Mouse (Mus musculus): Measurements from ENCODE around the gene Cpeb1. TPM values are rescaled to one million over a fixed set of nuclear protein-coding genes. Genes with fewer than 3 reads are reported as not detected.
A peak's percentile ranks its signal among the peaks of the same experiment; 100 is the strongest.

Gene Cpeb1
- polyA plus RNA-seq, 1 experiment from 2014 or later: 2.0 TPM

DNA sequence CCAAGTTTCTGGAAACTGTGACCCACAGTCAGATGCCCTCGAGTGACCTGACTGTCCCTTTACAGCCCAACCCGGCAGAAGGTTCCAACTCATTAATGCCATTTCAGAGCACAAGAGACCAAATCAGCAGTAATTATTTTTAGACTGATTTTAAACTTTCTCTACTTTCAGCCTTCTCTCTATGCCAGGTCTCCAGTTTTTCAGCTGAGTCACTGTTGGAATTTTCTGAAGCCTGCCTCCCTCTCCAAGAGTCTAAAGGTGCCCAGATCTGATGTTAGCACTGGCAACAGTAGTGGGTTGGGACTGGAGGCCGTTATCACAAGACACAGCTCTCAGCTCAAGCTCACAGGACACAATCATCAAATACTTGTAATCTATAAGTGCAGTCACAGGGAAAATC, 87.3 kb downstream of the Cpeb1 start:
- no peaks in the 10 kb centered on the region for H3K9me3 ChIP-seq
- WGBS: 61% methylated on average over 3 of the region's 3 CpGs
- no peak overlapping the region for H3K27ac ChIP-seq (replicated peaks)
- ATAC-seq (replicated peaks): no peak
- peaks cover 12% of the 10 kb centered on the region; the same call in 1 of the 2 replicates for H3K4me1 ChIP-seq
- H3K9ac ChIP-seq (replicated peaks): no peak overlapping the region
- no peaks in the 10 kb centered on the region for H3K27me3 ChIP-seq
- H3K4me3 ChIP-seq: no peak overlapping the region
- no peak overlapping the region for H3K4me2 ChIP-seq (replicated peaks)
- H3K36me3 ChIP-seq: no peaks in the 10 kb centered on the region

DNA sequence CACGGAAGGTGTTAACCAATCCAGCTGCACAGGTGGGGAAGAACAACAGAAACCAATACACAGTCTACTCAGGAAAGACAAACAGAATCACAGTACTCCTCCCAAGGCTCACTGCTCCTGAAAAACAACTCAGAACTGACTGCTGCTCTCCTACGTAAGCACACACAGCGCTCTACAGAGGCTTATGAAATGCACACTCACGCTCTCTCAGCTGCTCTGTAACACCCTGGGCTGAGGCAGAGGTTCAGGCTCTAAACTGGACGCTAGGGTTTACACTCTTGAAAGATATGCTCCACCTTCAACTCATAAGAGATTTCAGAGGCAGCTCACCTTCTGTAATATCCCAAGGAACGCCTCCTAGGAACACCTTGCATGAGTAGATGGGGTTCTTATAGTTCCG, 98.3 kb downstream of the Cpeb1 start:
- Histone ChIP-seq H3K4me3 (no peak overlapping the region), H3K36me3 (no peaks in the 10 kb centered on the region), H3K27me3 (no peaks in the 10 kb centered on the region), H3K9me3 (no peaks in the 10 kb centered on the region), H3K27ac (replicated peaks) (no peak overlapping the region), H3K4me2 (replicated peaks) (no peak overlapping the region), H3K9ac (replicated peaks) (no peak overlapping the region), H3K4me1 (no peaks in the 10 kb centered on the region)
- no peak for ATAC-seq (replicated peaks)
- WGBS: 84% methylated on average over 7 of the region's 7 CpGs

DNA sequence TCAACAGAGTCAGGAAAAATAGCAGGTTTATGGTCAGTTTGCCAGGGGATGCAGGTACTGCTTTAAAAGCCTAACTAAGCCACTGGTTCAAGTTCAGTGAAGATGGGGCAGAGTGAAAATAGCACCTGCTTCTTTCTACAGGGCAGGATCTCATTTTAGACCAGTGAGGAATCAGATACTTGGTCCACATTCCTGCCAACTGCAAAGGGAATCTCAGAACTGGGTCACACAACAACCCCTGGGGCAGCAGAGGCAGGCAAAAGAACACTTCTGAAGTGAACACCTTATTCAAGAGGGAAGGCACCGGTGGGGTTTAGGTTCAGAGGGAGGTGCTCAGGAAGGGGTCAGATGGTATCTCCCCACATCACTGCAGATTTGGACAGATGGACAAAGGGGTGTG, 98.9 kb downstream of the Cpeb1 start:
- H3K9ac ChIP-seq (replicated peaks): no peak overlapping the region
- 91% methylated on average over 1 of the region's 1 CpGs for WGBS
- H3K4me1 ChIP-seq: no peaks in the 10 kb centered on the region
- H3K9me3 ChIP-seq: no peaks in the 10 kb centered on the region
- ATAC-seq (replicated peaks): no peak
- no peak overlapping the region for H3K27ac ChIP-seq (replicated peaks)
- H3K4me3 ChIP-seq: no peak overlapping the region
- no peaks in the 10 kb centered on the region for H3K36me3 ChIP-seq
- no peak overlapping the region for H3K4me2 ChIP-seq (replicated peaks)
- no peaks in the 10 kb centered on the region for H3K27me3 ChIP-seq

DNA sequence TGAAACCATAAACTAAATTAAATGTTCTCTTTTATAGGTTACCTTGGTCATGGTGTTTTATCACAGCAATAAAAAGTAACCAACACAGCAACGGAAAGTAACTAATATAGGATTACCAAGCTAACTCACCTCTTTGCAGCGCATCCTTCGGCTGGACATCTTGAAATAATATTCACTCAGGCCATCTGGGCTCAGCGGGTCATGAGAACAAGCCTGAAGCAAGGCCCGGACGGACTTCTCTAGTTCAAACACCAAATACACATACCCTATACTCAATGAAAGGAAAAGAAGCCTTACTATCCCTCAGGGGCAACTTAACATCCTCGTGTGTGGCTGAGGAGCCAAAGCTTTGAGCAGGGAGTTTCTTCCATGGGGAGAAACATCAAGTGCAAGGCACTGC, 99.5 kb downstream of the Cpeb1 start:
- ATAC-seq (replicated peaks): no peak
- Histone ChIP-seq H3K27ac (replicated peaks) (no peak overlapping the region), H3K4me3 (no peak overlapping the region), H3K4me1 (no peaks in the 10 kb centered on the region), H3K9me3 (no peaks in the 10 kb centered on the region), H3K27me3 (no peaks in the 10 kb centered on the region), H3K4me2 (replicated peaks) (no peak overlapping the region), H3K9ac (replicated peaks) (no peak overlapping the region), H3K36me3 (no peaks in the 10 kb centered on the region)
- WGBS: 90% methylated on average over 7 of the region's 7 CpGs

DNA sequence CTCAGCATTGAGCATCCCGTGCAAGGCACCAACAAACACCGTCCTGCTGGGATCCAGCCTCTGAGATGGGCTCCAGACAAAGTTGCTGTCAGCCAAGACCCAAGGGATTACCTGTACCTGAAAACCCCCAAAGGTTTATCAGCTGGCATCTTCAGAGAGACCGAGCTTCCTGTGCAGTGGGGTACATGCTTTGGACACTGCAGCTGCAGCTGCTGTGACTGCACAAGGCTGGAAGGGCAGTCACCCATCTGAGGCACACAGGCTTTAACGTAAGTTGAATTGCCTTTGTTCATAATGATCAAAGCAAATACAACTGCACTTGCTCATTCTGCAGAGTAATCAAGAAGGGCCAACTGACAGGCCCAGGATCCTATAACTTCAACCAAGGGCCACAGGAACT, 103.4 kb downstream of the Cpeb1 start:
- no peak overlapping the region for H3K4me3 ChIP-seq
- no peaks in the 10 kb centered on the region for H3K27me3 ChIP-seq
- no peaks in the 10 kb centered on the region for H3K9me3 ChIP-seq
- no peaks in the 10 kb centered on the region for H3K36me3 ChIP-seq
- ATAC-seq (replicated peaks): no peak
- no peak overlapping the region for H3K4me2 ChIP-seq (replicated peaks)
- no peaks in the 10 kb centered on the region for H3K4me1 ChIP-seq
- 76% methylated on average over 4 of the region's 4 CpGs for WGBS
- no peak overlapping the region for H3K9ac ChIP-seq (replicated peaks)
- H3K27ac ChIP-seq (replicated peaks): no peak overlapping the region

DNA sequence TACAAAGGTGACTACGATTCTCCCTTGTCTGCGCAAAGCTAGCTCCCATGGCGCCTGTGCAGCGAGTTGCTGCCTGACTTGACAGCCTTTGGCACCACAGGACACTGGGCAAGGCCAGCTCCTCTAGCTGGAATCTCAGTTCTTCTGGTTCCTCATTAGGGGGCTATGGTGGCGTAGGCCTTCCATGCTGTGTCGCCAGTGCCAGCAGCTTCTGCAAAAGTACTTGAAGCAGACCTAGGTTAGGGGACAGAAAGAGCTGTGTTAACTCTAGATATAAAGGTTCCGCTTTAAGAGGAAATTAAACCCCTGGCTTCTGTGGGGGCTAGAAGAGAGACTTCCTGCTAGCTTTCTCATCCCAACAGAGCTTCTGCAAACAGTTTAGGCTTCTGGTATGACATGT, 107.1 kb downstream of the Cpeb1 start:
- H3K4me1 ChIP-seq: peaks cover 11% of the 10 kb centered on the region
- H3K27me3 ChIP-seq: no peaks in the 10 kb centered on the region
- H3K9me3 ChIP-seq: no peaks in the 10 kb centered on the region
- 34% methylated on average over 7 of the region's 7 CpGs for WGBS
- no peak overlapping the region for H3K9ac ChIP-seq (replicated peaks)
- H3K4me2 ChIP-seq (replicated peaks): no peak overlapping the region
- ATAC-seq (replicated peaks): no peak
- peaks cover 3% of the 10 kb centered on the region; the same call in 1 of the 2 replicates for H3K36me3 ChIP-seq
- no peak overlapping the region for H3K4me3 ChIP-seq
- H3K27ac ChIP-seq (replicated peaks): no peak overlapping the region

DNA sequence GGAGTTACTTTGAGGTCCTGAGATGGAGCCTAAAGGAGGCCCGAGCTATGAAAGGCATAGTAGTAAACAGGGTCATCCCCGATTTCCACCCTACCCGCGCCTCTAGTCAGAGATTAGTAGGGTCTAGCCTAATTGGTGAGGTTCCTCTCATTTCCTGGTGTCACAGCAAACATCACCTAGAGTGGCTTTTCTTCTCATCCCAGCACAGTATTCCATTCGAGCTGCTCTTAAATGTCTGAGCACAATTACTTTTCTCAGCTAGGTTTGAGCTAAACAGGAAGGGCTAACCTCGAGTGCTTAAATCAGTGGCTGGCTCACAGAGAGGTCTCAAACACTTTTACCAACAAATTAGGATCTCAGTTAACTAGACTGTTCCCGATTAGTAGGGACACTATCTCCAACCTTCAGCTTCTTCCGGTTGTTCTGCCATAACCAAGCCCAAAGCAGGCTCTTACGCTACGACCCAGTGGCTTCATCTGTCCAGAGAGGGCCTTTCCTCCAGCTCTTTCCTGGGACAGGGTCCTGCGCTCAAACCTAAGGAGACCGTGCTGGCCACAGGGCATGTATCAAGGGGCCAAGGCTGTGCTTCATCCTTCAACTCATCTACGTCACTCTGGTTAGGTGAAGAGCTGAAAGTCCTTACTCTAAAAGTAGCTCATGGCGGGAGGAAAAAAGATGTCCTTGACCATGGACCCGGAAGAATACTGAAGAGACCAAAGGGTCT, 109.7 kb downstream of the Cpeb1 start:
- H3K9me3 ChIP-seq: no peaks in the 10 kb centered on the region
- WGBS: 60% methylated on average over 15 of the region's 15 CpGs
- peak overlapping the region; percentile 31; the same call in 1 of the 2 replicates for H3K27ac ChIP-seq (replicated peaks)
- peak overlapping the region; percentile 51 for H3K9ac ChIP-seq (replicated peaks)
- no peaks in the 10 kb centered on the region for H3K27me3 ChIP-seq
- 0 out of 2 replicates have a peak, but pooled peaks have one; percentile 1 for ATAC-seq (replicated peaks)
- peaks cover 25% of the 10 kb centered on the region for H3K4me1 ChIP-seq
- H3K4me2 ChIP-seq (replicated peaks): peak overlapping the region; percentile 53
- peak overlapping the region; percentile 53 for H3K4me3 ChIP-seq
- peaks cover 27% of the 10 kb centered on the region for H3K36me3 ChIP-seq

DNA sequence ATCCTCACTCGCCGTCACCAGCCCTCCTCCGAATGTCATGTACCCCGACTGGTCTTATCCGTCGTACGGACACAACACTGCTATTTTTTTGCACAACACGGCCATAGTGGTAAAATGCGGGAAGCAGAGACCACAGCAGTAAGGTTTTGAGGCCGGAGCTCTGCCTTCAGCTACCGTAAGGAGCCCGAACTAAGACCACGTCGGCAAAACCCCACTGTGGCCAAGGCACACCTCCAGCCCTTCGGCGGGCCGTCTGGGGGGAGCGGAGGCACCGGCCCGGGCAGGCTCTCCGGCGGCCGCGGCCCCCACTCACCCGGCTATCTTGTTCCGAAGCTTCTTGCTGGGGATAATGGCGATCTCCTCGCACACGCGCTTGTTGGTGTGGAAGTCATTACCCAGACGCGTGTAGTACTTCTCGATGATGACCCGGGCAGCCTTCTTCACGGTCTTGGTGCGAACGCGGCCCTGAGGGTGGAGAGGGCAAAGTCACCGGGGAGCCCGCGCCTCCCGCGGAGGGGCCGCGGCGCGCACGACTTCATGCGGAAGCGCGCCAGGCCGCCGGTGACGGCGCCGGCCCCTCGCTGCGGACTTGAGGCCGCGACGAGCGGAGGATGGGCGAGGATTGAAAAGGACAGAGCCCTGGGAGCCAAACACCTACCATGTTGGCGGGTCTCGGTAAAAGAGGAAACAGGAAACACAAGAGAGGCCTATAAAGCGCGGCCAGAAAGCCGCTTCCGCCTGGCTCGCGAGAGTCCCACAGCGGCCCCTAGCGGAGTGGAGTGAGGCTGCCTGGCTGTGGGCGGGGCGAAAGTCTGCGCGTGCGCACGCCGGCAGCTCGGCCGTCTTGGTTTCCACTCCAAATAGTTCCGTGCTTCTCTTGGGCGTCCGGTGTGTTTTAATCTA, 110.5 kb downstream of the Cpeb1 start, which contains the start of gene Rps17:
Rps17 (minus strand) TSS at position 711 of the 903 bp plus-strand sequence.
- Histone ChIP-seq H3K4me2 (replicated peaks) (peak within 1 kb of the TSS; percentile 75), H3K36me3 (peaks cover 36% of the 10 kb centered on the region), H3K4me3 (peak within 1 kb of the TSS; percentile 53), H3K4me1 (peaks cover 25% of the 10 kb centered on the region), H3K9ac (replicated peaks) (peak within 1 kb of the TSS; percentile 71), H3K27ac (replicated peaks) (peak within 1 kb of the TSS; percentile 91), H3K27me3 (no peaks in the 10 kb centered on the region), H3K9me3 (no peaks in the 10 kb centered on the region)
- under 1% methylated on average over 85 of the region's 85 CpGs for WGBS
- ATAC-seq (replicated peaks): peak; percentile 94

DNA sequence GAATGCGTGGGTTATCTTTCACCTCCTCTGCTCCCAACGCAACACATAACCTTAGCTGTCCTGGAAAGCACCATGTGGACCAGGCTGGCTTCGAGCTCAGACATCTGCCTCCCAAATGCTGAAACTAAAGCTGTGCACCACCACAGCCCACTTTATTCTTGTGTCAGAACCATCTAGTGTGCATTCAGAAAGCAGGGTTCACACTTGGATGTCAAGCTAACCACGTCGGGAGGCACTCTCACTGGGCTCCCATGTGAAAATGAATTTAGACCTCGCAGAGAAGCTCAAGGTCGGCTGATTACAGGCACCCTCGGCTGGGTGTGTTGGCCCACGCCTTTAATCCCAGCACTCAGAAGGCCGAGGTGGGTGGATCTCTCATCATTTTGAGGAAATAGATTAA, 111.4 kb downstream of the Cpeb1 start:
- WGBS: 16% methylated on average over 10 of the region's 10 CpGs
- Histone ChIP-seq H3K4me3 (peak overlapping the region; percentile 53), H3K9ac (replicated peaks) (peak overlapping the region; percentile 71), H3K27me3 (no peaks in the 10 kb centered on the region), H3K36me3 (peaks cover 41% of the 10 kb centered on the region), H3K4me2 (replicated peaks) (peak overlapping the region; percentile 75), H3K4me1 (peaks cover 25% of the 10 kb centered on the region), H3K9me3 (no peaks in the 10 kb centered on the region), H3K27ac (replicated peaks) (no peak overlapping the region)
- no peak for ATAC-seq (replicated peaks)

DNA sequence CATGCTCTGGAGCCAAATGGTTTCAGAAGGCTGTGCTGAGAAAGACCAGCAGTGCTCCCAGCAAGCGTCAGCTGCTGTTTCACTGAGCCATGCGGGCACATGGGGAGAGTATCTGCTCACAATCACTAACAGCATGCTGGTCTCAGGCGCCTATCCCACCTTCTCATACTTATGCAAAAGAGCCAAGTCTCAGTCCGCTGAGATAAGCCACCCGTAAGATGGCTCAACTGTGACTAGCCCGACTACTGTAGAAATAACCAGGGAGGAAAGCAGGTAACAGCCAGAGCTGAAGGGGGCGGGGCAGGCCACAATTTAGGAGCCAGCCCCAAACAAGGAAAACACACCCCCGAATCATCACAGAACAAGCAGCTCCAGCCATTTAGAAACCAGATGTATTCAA, 111.9 kb downstream of the Cpeb1 start:
- Histone ChIP-seq H3K4me1 (peaks cover 25% of the 10 kb centered on the region), H3K9ac (replicated peaks) (peak overlapping the region; percentile 71), H3K36me3 (peaks cover 44% of the 10 kb centered on the region), H3K27ac (replicated peaks) (no peak overlapping the region), H3K4me2 (replicated peaks) (peak overlapping the region; percentile 75), H3K9me3 (no peaks in the 10 kb centered on the region), H3K4me3 (peak overlapping the region; percentile 53), H3K27me3 (no peaks in the 10 kb centered on the region)
- WGBS: 47% methylated on average over 8 of the region's 8 CpGs
- no peak for ATAC-seq (replicated peaks)

DNA sequence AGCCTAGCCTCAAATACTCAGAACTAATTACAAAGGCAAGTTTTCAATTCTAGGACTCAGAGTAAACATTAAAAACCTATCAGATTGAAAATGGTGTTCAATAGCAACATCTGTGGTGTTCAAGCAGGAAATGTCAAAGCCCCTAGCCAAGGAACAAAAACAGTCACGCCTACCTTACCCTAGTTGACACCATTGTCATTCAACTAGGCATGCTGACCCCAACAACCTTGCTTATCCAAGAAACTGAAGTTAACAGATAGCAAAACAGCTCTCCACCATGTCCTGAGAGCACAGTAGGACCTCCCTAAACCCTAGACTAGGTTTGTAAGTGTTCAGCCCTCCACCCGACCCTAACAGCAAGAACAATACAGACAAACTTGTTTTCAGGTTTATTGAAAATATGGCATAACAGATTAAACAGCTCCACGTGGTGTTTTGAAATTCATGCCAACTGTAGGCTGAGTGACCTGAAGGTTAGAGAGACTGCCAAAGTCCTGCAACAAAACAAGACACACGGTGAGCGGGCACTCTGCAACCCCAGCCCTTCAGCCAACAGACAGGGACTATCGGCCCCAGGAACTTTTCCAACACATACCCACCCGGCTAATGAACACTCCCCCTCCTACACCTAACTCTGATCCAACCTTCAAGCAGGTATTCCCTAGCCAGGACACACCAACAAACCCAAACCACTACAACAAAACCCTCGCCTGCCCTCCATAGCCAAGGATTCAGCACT, 112.7 kb downstream of the Cpeb1 start:
- H3K4me1 ChIP-seq: peaks cover 25% of the 10 kb centered on the region
- no peak for ATAC-seq (replicated peaks)
- H3K9ac ChIP-seq (replicated peaks): peak overlapping the region; percentile 71; the same call in 1 of the 2 replicates
- H3K27ac ChIP-seq (replicated peaks): no peak overlapping the region
- peak overlapping the region; percentile 75 for H3K4me2 ChIP-seq (replicated peaks)
- peak overlapping the region; percentile 53 for H3K4me3 ChIP-seq
- H3K36me3 ChIP-seq: peaks cover 47% of the 10 kb centered on the region
- no peaks in the 10 kb centered on the region for H3K27me3 ChIP-seq
- 72% methylated on average over 8 of the region's 8 CpGs for WGBS
- H3K9me3 ChIP-seq: no peaks in the 10 kb centered on the region

DNA sequence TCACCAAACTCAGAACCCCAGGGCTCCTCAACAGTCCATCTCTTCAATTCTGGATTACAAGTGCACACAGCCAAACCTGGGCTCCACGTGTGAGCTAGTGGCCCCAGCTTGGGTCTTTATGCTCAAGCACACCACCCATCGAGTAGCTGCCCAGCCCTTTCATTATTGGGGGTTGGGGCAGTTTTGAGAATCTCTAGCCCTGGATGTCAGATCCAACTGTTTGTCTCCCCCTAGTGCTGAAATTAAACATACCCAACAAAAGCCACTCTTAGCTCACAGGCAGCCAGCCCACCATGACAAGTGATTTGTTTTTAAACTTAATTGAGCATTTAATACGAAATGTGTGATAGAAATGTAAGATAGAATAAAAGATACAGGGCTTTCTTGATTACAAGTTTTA, 113.7 kb downstream of the Cpeb1 start:
- Histone ChIP-seq H3K4me3 (no peak overlapping the region), H3K4me1 (peaks cover 25% of the 10 kb centered on the region), H3K36me3 (peaks cover 47% of the 10 kb centered on the region), H3K27me3 (no peaks in the 10 kb centered on the region), H3K9me3 (no peaks in the 10 kb centered on the region), H3K27ac (replicated peaks) (no peak overlapping the region), H3K9ac (replicated peaks) (no peak overlapping the region), H3K4me2 (replicated peaks) (no peak overlapping the region)
- ATAC-seq (replicated peaks): no peak
- 49% methylated on average over 3 of the region's 3 CpGs for WGBS
